Mouse (Mus musculus): ENCODE data around the gene Etv6. TPM values are rescaled to one million over a fixed set of nuclear protein-coding genes. Genes with fewer than 3 reads are reported as not detected.

Gene Etv6
- polyA plus RNA-seq, 1 experiment from 2014 or later: 16.0 TPM

GRCm38 (mm10) chr6:134148443-134148942 lies 113.0 kb downstream of the Etv6 start:
- H3K9me3 ChIP-seq (replicated peaks; ENCODE audit: control insufficient read depth, low read length): no peaks in the 10 kb centered on the region
- H3K36me3 ChIP-seq (ENCODE audit: control insufficient read depth, insufficient read depth, low read length): no peaks in the 10 kb centered on the region
- no peaks in the 10 kb centered on the region for H3K27me3 ChIP-seq (ENCODE audit: control insufficient read depth, insufficient read depth, low read length)
- H3K4me1 ChIP-seq (ENCODE audit: control insufficient read depth, insufficient read depth, low read length): peaks cover 63% of the 10 kb centered on the region
- no peak for ATAC-seq (replicated peaks; ENCODE audit: insufficient number of reproducible peaks, low FRiP score, low TSS enrichment)
- WGBS (ENCODE audit: insufficient replicate concordance): 88% methylated on average over 7 of the region's 7 CpGs
- H3K9ac ChIP-seq (ENCODE audit: low read depth, low read length): no peak overlapping the region
- no peak overlapping the region for H3K4me3 ChIP-seq (ENCODE audit: low read depth, low read length)
- H3K27ac ChIP-seq (ENCODE audit: low read depth, low read length): no peak overlapping the region
- no peak overlapping the region for H3K4me2 ChIP-seq

GRCm38 (mm10) chr6:134149606-134150005 lies 114.1 kb downstream of the Etv6 start:
- no peak for ATAC-seq (replicated peaks; ENCODE audit: insufficient number of reproducible peaks, low FRiP score, low TSS enrichment)
- Histone ChIP-seq H3K9me3 (replicated peaks; ENCODE audit: control insufficient read depth, low read length) (no peaks in the 10 kb centered on the region), H3K36me3 (ENCODE audit: control insufficient read depth, insufficient read depth, low read length) (no peaks in the 10 kb centered on the region), H3K4me2 (no peak overlapping the region), H3K9ac (ENCODE audit: low read depth, low read length) (no peak overlapping the region), H3K27me3 (ENCODE audit: control insufficient read depth, insufficient read depth, low read length) (no peaks in the 10 kb centered on the region), H3K4me3 (ENCODE audit: low read depth, low read length) (no peak overlapping the region), H3K27ac (ENCODE audit: low read depth, low read length) (no peak overlapping the region), H3K4me1 (ENCODE audit: control insufficient read depth, insufficient read depth, low read length) (peaks cover 63% of the 10 kb centered on the region)
- 92% methylated on average over 7 of the region's 7 CpGs for WGBS (ENCODE audit: insufficient replicate concordance)

GRCm38 (mm10) chr6:134151022-134151680 lies 115.7 kb downstream of the Etv6 start:
- H3K36me3 ChIP-seq (ENCODE audit: control insufficient read depth, insufficient read depth, low read length): no peaks in the 10 kb centered on the region
- H3K4me1 ChIP-seq (ENCODE audit: control insufficient read depth, insufficient read depth, low read length): peaks cover 64% of the 10 kb centered on the region
- ATAC-seq (replicated peaks; ENCODE audit: insufficient number of reproducible peaks, low FRiP score, low TSS enrichment): no peak
- H3K9me3 ChIP-seq (replicated peaks; ENCODE audit: control insufficient read depth, low read length): no peaks in the 10 kb centered on the region
- H3K27ac ChIP-seq (ENCODE audit: low read depth, low read length): peak overlapping the region; percentile 58
- H3K4me2 ChIP-seq: no peak overlapping the region
- 53% methylated on average over 15 of the region's 15 CpGs for WGBS (ENCODE audit: insufficient replicate concordance)
- H3K27me3 ChIP-seq (ENCODE audit: control insufficient read depth, insufficient read depth, low read length): no peaks in the 10 kb centered on the region
- H3K9ac ChIP-seq (ENCODE audit: low read depth, low read length): no peak overlapping the region
- no peak overlapping the region for H3K4me3 ChIP-seq (ENCODE audit: low read depth, low read length)

- H3K4me3 ChIP-seq (ENCODE audit: low read depth, low read length): no peak overlapping the region
- H3K9me3 ChIP-seq (replicated peaks; ENCODE audit: control insufficient read depth, low read length): no peaks in the 10 kb centered on the region
- H3K27me3 ChIP-seq (ENCODE audit: control insufficient read depth, insufficient read depth, low read length): no peaks in the 10 kb centered on the region
- H3K36me3 ChIP-seq (ENCODE audit: control insufficient read depth, insufficient read depth, low read length): no peaks in the 10 kb centered on the region
- ATAC-seq (replicated peaks; ENCODE audit: insufficient number of reproducible peaks, low FRiP score, low TSS enrichment): no peak
- peaks cover 66% of the 10 kb centered on the region for H3K4me1 ChIP-seq (ENCODE audit: control insufficient read depth, insufficient read depth, low read length)
- H3K27ac ChIP-seq (ENCODE audit: low read depth, low read length): peak overlapping the region; percentile 58
- 0 out of 2 replicates have a peak overlapping the region, but pooled peaks have one; percentile 28 for H3K9ac ChIP-seq (ENCODE audit: low read depth, low read length)
- H3K4me2 ChIP-seq: no peak overlapping the region
- 45% methylated on average over 9 of the region's 9 CpGs for WGBS (ENCODE audit: insufficient replicate concordance)
Measured at GRCm38 (mm10) chr6:134151853-134152505, 116.5 kb downstream of the Etv6 start.

GRCm38 (mm10) chr6:134152539-134152938 lies 117.0 kb downstream of the Etv6 start:
- H3K4me1 ChIP-seq (ENCODE audit: control insufficient read depth, insufficient read depth, low read length): peaks cover 64% of the 10 kb centered on the region
- no peaks in the 10 kb centered on the region for H3K9me3 ChIP-seq (replicated peaks; ENCODE audit: control insufficient read depth, low read length)
- H3K4me2 ChIP-seq: no peak overlapping the region
- no peaks in the 10 kb centered on the region for H3K36me3 ChIP-seq (ENCODE audit: control insufficient read depth, insufficient read depth, low read length)
- ATAC-seq (replicated peaks; ENCODE audit: insufficient number of reproducible peaks, low FRiP score, low TSS enrichment): no peak
- H3K9ac ChIP-seq (ENCODE audit: low read depth, low read length): no peak overlapping the region
- 36% methylated on average over 6 of the region's 6 CpGs for WGBS (ENCODE audit: insufficient replicate concordance)
- no peaks in the 10 kb centered on the region for H3K27me3 ChIP-seq (ENCODE audit: control insufficient read depth, insufficient read depth, low read length)
- no peak overlapping the region for H3K4me3 ChIP-seq (ENCODE audit: low read depth, low read length)
- peak overlapping the region; percentile 58 for H3K27ac ChIP-seq (ENCODE audit: low read depth, low read length)

GRCm38 (mm10) chr6:134154746-134155145 lies 119.2 kb downstream of the Etv6 start:
- Histone ChIP-seq H3K9me3 (replicated peaks; ENCODE audit: control insufficient read depth, low read length) (no peaks in the 10 kb centered on the region), H3K4me1 (ENCODE audit: control insufficient read depth, insufficient read depth, low read length) (peaks cover 54% of the 10 kb centered on the region), H3K4me2 (no peak overlapping the region), H3K27me3 (ENCODE audit: control insufficient read depth, insufficient read depth, low read length) (no peaks in the 10 kb centered on the region), H3K9ac (ENCODE audit: low read depth, low read length) (no peak overlapping the region), H3K27ac (ENCODE audit: low read depth, low read length) (no peak overlapping the region), H3K36me3 (ENCODE audit: control insufficient read depth, insufficient read depth, low read length) (no peaks in the 10 kb centered on the region), H3K4me3 (ENCODE audit: low read depth, low read length) (no peak overlapping the region)
- WGBS (ENCODE audit: insufficient replicate concordance): 81% methylated on average over 8 of the region's 8 CpGs
- ATAC-seq (replicated peaks; ENCODE audit: insufficient number of reproducible peaks, low FRiP score, low TSS enrichment): no peak

GRCm38 (mm10) chr6:134155900-134156623 lies 120.6 kb downstream of the Etv6 start:
- Histone ChIP-seq H3K4me1 (ENCODE audit: control insufficient read depth, insufficient read depth, low read length) (peaks cover 41% of the 10 kb centered on the region), H3K27ac (ENCODE audit: low read depth, low read length) (no peak overlapping the region), H3K36me3 (ENCODE audit: control insufficient read depth, insufficient read depth, low read length) (no peaks in the 10 kb centered on the region), H3K9me3 (replicated peaks; ENCODE audit: control insufficient read depth, low read length) (no peaks in the 10 kb centered on the region), H3K27me3 (ENCODE audit: control insufficient read depth, insufficient read depth, low read length) (no peaks in the 10 kb centered on the region), H3K4me2 (no peak overlapping the region), H3K9ac (ENCODE audit: low read depth, low read length) (no peak overlapping the region), H3K4me3 (ENCODE audit: low read depth, low read length) (no peak overlapping the region)
- 32% methylated on average over 8 of the region's 8 CpGs for WGBS (ENCODE audit: insufficient replicate concordance)
- ATAC-seq (replicated peaks; ENCODE audit: insufficient number of reproducible peaks, low FRiP score, low TSS enrichment): no peak

- 57% methylated on average over 6 of the region's 6 CpGs for WGBS (ENCODE audit: insufficient replicate concordance)
- no peak for ATAC-seq (replicated peaks; ENCODE audit: insufficient number of reproducible peaks, low FRiP score, low TSS enrichment)
- H3K4me1 ChIP-seq (ENCODE audit: control insufficient read depth, insufficient read depth, low read length): peaks cover 27% of the 10 kb centered on the region
Measured at GRCm38 (mm10) chr6:134157533-134158115, 122.1 kb downstream of the Etv6 start.

More at GRCm38 (mm10) chr6:134157533-134158115, 122.1 kb downstream of the Etv6 start:
- H3K4me2 ChIP-seq: no peak overlapping the region
- 0 out of 2 replicates have a peak overlapping the region, but pooled peaks have one; percentile 12 for H3K27ac ChIP-seq (ENCODE audit: low read depth, low read length)
- H3K27me3 ChIP-seq (ENCODE audit: control insufficient read depth, insufficient read depth, low read length): no peaks in the 10 kb centered on the region
- 0 out of 2 replicates have a peak, but pooled peaks cover 3% of the 10 kb centered on the region for H3K36me3 ChIP-seq (ENCODE audit: control insufficient read depth, insufficient read depth, low read length)
- H3K9me3 ChIP-seq (replicated peaks; ENCODE audit: control insufficient read depth, low read length): no peaks in the 10 kb centered on the region
- no peak overlapping the region for H3K4me3 ChIP-seq (ENCODE audit: low read depth, low read length)
- no peak overlapping the region for H3K9ac ChIP-seq (ENCODE audit: low read depth, low read length)

All from heart, embryonic 11.5 days (tissue).